Mouse (Mus musculus) cerebellum, adult 18-20 months (tissue): Measurements from ENCODE around the gene Vti1a.

ENCODE experiments used
- DNase-seq, 2 experiments: peaks; one replicate each; pipeline ENCODE4 v3.0.0; 2021

Gene Vti1a

DNA sequence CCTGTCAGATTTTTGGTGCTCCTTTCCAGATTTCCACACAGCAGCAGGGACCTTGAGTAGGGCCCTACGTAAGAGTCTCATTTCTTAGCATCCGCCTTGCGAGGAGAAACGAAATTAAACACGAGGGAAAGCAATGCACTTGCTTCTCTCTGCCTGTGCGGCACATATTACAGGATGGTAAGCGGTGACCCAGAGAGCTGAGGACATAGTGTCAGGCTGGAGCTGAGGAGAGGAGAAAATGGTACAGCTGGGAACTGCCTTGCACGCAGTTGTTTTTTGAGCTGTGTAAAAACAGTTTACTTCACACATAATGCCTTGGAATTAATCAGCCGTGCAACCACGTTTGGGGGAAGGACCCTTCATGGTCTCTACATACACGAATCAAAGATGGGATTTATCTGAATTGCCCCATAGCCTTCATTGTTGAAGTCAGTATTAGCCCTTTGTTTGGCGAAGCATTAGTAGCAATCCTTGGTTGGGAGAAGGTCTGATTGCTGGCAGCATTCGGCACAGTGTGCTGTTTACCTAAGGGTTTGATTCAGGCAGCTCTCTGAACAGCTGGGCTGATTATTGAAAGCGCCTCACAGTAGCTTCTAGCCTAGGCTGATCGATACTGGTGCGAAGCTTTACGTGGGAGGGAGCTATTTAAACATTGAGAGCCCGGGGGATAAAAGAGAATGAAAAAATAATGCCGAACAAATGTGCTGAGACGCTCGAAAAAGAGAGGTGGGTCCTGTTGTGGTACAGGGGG is 153.4 kb downstream of the Vti1a start:
- DNase-seq, result no peak

DNA sequence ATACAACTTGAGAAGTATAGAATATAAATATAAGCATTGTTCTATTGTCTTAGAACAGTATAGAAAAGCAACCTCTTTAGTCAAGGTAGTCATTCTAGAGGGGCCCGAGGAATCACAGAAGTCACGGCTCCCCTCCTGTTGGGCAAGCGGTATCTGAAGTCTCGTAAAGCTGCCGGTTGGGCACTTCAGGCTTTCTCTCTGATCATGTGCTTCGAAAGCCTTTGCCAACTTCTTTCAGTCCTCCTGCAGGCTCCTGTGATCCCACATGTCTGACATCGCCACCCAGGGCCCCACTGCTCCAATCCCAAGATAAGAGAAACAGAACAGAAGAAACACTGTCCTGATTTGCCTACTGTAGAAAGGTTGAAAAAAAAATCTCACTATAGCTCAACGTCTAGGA is 156.5 kb downstream of the Vti1a start:
- DNase-seq, result no peak

DNA sequence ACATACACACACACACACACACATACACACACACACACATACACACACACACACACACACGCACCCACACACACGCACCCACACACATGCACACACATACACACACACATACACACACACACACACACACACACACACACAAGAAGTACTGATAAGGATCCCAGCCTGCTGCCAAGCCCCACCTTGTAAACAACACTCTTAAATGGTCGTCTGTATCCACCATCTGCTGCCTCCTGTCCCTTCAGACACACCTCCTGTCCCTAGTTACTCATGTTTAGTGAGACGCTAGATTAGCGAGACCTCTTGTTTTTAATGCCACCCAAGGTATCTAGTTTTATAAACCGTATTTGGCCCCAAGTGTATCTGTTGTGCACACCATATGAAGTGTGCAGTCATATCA is 158.1 kb downstream of the Vti1a start:
- no peak for DNase-seq

DNA sequence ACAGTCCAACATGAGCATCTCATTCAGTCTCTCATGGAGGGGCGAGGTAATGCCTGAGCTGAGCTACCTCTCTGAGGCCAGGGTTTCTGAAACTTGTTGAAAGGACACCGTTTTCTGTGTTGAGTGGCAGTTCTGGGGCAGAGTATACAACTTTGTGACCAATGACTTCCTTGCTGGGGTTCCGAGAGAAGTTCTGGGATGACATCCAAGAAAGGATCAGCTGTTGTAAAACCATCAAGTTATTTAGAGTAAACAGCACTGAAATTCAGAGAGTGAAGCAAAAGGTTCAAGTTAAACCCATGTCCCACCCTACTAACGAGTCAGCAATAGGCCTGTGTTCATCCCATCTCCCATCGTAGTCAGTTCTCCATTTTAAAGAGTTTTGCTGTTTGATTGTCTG is 164.4 kb downstream of the Vti1a start:
- no peak for DNase-seq

DNA sequence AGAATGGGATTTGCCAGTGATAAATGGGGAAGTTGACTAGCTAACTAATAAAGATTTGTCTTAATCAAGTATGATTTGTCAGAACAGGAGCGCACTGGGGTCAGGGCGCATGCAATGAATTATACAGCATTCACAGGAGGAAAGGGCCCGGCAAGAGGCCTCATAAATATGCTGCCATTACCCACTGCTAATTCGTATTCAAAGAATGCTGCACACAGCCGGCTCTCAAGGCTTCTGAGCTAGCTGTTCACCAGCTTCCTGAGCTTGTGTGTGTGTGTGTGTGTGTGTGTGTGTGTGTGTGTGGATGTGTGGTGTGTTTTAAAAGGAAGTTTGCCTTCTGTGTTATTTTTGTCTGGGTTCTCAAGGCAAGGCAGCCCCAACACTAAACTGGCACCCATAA is 165.2 kb downstream of the Vti1a start:
- DNase-seq, result no peak

DNA sequence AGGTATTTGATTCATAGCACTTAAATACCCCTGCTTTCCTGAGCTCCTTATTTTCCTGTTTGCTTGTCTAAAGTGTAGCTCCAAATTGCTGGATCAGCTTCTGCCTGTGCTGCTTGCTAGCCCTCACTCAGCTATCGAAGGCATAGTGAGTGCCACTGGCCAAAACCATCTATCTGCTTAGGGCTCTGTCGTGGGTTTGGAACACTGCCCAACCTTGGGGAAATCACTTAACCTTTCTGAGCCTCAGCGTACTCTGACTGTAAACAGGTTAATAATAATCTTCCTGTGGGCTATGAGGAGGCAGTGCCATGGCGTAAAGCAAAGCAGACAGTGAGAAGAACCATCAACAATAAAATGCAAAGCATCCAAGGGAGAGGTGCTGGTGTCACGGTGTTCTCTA is 167.4 kb downstream of the Vti1a start:
- no peak for DNase-seq

DNA sequence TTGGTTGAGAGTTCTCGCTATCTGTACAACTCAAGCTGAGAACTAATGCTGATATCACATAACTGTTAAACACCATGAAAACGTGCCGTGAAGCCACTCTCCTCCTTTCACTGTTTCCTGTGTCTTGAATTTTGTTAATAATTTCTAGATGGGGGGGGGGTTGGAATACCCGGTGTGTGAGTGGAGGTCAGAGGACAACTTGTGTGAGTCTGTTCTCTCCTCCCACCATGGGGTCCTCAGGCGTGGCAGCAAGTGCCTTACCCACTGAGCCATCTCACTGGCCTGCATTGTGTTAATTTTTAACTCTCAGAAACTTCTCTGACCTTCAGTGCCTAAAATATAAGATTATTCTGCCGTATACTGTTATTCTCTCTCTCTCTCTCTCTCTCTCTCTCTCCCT is 168.5 kb downstream of the Vti1a start:
- no peak for DNase-seq

DNA sequence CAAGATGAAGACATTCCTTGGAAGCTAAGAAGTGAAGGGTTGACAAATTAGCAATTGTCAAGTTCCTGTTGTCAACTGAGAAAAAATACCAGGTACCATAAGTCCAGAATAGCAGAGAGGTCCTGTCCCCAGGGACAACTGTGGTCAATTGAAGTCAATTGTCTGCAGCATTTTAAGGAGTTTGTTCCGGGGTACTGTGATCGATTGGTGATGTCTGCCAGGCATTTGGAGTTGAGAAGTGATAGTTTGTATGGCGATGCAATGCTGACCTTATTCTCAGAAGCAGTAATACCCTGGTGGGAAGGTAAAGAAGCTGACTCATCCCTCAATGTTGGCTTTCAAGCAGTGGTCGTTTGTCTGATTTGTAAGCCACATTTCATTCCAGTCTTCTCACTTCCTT is 170.4 kb downstream of the Vti1a start:
- DNase-seq, result no peak

DNA sequence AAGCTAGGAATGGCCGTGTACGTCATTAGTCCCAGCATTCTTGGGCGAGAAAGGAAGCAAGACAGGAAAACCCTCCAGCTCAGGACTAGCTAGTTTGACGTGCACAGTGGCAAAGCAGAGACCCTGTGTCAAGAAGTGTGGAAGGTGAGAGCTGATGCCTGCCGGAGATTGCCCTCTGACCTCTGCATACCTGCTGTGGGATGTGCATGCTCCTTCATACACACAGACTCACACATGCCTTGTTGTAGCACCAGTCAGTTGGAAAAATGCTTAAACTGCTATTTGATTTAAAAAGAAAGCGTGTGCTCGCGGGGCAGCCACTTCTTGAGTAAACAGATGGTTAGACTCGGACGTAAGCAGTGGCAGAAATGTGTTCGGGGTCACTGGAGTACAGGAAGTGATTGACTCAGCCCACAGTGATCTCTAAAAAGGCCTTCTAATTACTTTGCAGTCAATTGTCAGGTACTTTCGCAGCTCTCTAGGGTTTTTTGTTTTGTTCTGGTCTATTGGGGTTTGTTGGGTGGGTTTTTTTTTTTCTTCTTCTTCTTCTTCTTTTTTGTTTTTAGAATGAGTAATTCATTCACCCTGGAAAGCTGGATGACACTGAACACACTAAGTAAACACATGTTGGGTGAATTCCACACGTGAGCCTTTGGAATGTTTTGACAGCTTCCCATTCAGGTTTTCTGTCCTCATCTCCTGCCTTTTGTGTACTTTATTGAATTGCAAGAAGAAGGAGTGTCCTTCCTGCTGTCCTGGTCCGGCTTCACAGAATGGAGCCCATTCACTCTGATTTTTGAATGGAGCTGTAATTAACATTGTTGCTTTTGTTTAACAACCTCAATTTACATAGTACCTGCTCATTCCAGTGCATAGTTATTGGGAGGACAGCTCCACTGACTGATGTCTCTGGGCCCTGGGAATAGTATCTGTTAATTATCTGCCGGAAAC is 175.3 kb downstream of the Vti1a start:
- no peak for DNase-seq

DNA sequence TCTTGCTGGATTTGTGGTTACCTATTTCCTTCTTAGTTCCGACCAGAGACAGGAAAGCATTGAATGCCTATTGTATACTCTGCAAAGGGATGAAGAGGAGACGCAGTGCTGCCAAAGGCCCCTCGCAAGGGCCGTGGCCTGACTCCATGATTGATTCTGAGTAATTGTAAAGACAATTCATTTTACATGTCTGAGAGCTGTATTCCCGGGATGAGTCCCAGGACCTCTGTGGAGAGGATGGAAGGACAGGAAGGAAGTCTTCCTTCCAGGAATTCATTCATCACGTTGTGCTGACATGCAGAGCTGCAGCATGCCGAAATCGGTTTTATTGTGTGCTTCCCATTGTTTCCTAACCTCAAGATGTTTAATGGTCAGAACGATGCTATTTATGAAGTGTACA is 180.2 kb downstream of the Vti1a start:
- DNase-seq, result no peak

DNA sequence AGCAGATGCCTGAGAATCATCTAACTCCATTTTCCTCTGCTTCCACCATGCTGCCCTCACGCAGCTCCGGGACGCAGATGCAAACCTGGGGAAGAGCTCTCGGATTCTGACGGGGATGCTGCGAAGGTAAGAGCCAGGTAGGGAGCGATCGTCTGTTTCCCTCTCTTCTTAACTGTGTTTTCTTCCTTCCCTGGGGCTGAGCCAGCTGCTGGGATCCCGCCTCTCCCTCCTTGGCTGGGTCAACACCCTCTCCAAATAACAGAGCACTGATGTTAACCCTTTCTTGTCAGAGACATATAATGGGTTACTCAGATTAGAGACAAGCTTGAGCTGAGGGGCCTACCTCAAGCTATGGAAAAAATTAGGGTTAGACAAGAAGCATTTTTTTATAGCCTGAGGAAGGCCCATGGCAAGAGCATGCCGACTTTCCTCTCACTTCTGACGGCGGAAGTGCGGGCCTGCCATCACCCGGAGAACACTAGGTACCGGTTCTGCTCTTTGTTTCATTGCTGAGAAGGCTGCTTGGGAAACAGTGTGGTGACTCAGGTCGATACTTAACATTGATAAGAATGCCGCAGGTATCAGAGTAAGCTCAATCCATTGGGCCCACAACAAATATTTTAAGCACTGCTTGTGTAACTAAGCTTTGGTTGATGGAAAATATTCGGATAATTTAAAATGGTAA is 183.2 kb downstream of the Vti1a start:
- no peak for DNase-seq

DNA sequence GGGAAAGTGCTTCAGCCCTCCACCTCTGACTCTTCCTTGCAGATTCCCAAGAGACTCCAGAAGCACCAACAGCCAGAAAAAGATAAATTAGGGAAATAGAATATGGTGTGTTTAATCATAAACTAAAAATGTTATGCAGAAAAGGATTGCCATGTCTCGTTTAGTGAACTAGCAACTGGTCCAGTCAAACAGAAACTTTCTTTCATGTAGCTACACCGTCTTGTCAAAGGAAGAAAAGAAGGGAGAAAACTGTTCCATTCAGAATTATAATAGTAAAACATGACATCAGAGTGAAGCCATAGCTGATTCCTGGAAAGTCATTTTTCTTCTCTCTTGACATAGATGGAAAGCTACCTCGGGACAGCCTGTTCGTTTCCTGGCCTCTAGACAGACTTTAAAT is 185.9 kb downstream of the Vti1a start:
- no peak for DNase-seq

DNA sequence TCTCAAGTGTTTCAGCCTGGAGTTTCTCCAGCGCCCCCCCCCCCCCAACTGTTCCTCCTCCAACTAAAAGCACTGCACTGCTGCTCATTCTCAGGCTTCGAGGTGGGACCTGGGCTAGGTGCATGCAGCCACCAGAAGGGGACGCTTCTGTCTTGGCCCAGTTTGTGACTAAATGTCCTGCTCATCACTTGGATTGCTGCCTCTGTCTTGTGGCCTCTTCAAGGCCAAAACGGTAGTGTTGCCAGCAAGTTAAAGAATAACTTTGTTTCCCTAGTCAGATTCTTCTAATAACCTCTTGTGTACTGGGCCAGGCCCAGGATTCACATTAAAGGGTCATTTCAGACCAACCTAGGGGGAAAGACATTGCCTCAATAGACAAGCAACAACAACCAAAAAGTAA is 187.7 kb downstream of the Vti1a start:
- no peak for DNase-seq

DNA sequence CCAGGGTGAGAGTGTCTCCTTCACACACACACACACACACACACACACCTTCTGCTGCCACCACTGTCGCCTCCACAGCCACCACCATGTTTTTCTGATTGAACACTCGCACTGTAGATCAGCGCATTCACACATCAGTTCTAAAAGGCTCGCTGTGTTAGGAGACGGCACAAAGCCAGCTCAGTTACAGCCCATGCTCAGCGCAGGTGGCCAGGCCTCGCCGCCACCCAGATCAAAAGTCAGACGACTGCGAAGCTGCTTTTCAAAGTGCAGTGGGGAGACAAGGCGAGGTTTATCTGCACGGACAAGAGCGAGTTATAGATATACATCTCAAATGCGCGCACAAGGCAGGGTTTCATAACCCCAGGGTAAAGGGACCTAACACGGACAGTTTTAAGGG is 191.7 kb downstream of the Vti1a start:
- DNase-seq, result no peak

DNA sequence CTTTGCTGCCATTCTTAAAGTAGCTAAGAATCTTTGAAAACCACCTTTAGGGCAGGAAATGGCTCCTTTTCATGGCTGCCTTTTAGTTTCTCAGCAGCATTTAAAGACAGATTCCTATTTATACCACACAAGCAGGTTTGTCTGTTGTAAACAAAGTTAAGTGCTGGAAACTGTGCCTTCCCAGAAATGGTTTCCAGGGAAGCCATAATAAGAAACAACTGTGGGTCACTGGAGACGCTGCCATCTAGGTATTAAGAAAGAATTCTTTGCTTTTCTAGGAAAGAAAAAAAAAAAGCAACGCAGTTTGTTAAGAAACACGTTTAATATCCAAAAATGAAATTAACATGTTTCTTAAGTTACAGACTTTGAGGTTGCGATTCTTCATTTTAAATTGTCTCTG is 192.1 kb downstream of the Vti1a start:
- no peak for DNase-seq

DNA sequence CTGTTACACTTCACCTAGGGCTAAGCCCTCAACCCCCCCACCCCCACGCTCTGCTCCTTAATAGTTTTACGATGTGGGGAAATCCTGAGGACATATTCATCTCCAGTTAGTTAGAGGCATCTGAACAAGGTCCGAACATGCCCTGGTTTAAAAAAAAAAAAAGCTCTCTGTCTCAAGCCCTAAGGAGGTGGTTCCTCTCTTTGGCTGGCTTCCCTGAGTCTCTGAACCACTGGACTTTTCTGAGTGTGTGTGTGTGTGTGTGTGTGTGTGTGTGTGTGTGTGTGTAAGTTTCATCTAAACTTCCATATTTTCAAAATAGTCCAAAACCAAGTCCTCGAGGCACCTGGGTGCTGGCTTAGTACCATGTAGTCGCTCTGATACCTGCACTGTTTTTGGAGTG is 192.9 kb downstream of the Vti1a start:
- DNase-seq, result no peak

DNA sequence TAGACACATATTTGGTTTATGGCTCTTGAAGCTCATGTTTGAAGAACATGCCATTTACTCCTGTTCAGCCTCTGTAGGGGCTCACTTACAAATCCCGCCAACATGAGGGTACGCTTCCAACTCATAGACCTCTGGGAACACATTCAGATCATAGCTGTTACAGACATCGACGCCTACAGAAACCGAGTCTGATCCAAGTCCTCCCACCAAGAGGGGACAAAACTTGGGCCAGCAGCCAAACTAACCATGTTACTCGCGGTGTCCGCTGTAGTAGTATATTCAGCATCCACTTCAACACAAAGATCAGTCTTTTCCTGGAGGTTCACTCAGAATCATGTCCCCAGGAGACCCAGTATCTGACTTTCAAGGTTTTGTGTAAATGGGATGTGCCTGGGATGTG is 193.5 kb downstream of the Vti1a start:
- DNase-seq, result no peak

DNA sequence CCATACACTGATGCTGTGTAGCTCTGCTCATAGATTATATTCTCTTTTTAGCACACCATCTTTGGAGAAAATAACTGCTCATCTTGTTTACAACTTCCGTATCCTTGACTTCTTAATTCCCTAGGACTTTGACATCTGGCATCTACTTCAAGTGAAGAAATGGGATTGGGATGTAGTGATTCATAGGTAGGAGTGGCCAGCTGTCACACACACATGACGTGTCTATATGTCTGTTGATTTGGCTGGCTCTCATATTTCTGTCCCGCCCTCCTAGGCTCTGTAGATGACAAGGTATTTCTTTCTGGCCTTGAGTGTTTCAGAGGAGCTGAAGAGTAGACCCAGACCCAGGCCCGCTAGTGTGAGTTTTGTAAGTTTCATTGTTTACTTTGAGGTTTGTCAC is 197.8 kb downstream of the Vti1a start:
- no peak for DNase-seq

DNA sequence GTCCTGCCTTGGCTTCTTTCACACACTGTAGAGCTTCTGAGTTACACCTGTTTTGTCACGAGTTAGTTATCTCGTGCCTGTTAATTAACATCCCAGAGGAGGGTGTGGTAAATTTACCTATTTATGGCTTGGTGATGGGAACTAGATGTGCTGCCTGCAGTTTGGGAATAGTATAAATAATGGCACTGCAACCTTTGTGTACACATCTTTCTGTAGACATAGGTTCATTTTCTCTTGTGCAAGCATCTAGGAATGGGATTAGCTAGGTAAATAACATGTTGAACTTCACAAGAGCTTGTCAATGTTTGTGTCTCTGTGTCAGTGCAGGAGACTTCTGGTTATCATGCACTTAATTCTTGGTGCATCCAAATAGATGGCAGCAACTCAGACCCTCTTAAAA is 204.1 kb downstream of the Vti1a start:
- no peak for DNase-seq

DNA sequence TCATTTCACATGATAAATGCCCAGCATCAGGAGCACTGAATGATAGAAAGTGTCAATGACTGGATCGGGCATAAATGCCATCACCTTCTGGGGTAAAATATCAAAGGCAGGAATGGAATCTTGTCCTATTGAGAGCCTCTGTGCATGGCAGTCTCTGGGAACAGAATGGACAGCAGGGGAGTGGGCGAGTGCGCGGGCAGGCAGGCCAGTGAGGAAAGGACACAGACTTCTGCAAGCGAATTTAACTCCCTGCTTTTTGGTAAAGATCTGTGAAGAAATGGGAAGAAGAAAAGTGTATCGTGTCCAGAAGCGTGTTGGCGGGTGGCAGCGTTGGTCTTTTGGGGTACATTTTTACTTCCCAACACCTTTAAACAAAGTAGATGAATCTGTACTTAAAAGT is 207.2 kb downstream of the Vti1a start:
- DNase-seq, result no peak

DNA sequence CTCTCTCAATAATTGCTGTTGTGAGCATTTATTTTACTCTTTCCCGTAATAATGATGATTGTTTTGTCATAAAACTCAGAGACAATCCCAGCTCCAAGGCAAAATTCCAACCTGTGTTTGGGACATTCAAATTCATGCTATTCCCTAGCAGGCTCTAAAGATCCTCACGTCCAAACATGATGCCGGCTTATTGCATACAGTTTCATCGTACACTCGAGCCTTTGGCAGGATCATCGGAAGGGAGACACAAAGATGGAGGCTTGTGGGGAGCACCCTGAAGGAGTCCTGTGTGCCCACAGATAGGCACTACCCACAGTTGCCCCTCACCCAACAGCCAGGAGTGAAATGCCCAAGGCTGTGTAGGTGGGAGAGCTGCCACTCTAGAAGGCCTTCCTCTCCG is 208.3 kb downstream of the Vti1a start:
- no peak for DNase-seq

DNA sequence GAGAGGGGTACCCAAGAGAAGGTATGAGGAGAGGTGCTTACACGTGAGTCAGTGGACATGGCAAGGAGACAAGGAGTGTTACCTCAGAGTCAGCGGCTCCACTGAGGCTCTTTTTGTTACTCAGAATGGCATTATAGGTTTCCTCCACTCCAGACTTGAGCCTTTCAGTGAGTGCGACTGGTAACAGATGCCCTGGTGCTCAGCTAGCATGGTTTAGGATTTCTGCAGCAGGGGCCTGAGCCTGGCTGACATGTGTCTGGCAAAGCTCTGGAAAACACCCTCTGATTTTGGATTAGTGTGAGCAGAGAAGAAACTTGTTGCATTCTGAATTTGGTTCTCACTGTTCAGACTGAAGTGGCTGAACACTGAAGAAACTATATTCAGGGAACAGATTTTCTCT is 209.0 kb downstream of the Vti1a start:
- no peak for DNase-seq

DNA sequence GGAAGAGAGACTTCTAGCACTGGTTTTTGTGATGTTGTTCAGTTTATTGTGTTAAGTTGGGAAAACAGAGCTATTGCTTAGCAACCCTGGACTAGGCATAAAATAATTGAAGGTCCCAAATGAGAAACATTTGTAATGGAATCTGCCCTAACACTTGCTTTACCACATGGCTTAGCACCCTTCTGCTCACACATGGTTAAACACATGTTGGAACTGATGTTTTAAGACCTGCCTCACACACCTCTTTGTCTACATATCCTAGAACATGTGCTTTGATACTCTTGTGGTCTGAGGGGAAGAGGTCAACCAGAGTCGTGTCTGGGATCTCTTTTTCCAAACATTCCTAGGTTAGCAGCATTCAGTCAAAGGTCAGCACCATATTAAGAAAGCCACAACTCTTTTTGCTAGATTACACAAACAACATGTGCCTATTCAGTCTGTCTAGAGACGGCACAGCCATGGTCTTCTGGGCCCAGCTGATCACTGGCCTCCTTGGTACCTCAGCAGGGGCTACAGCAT is 210.7 kb downstream of the Vti1a start:
- no peak for DNase-seq

DNA sequence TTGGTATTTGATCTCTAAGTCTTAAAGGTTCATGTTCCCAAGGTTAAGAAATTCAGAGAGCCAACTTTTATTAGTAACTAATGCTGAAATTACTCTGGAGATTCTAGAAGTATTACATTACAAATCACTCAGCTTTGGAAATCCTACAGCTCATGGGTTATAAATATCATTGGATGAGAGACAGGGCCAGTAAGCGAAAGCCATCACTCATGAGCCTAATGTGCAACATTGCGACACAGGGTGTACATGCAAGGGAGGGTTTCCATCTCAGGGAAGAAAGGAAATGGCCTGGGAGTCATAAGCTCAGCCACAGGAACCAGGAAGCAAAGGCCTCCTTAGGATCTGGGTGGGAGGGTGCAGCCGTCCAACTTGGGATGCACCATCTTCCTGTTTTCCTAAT is 213.9 kb downstream of the Vti1a start:
- no peak for DNase-seq
